Mouse (Mus musculus): Measurements from ENCODE around the gene Traf4. TPM values are rescaled to one million over a fixed set of nuclear protein-coding genes. Genes with fewer than 3 reads are reported as not detected.

Traf4 gene
- polyA plus RNA-seq (2015; fragmentation: Nextera tagmentation; extraction: Ambion mirVana), result 74.7 and 77.2 TPM in 2 replicates

DNA sequence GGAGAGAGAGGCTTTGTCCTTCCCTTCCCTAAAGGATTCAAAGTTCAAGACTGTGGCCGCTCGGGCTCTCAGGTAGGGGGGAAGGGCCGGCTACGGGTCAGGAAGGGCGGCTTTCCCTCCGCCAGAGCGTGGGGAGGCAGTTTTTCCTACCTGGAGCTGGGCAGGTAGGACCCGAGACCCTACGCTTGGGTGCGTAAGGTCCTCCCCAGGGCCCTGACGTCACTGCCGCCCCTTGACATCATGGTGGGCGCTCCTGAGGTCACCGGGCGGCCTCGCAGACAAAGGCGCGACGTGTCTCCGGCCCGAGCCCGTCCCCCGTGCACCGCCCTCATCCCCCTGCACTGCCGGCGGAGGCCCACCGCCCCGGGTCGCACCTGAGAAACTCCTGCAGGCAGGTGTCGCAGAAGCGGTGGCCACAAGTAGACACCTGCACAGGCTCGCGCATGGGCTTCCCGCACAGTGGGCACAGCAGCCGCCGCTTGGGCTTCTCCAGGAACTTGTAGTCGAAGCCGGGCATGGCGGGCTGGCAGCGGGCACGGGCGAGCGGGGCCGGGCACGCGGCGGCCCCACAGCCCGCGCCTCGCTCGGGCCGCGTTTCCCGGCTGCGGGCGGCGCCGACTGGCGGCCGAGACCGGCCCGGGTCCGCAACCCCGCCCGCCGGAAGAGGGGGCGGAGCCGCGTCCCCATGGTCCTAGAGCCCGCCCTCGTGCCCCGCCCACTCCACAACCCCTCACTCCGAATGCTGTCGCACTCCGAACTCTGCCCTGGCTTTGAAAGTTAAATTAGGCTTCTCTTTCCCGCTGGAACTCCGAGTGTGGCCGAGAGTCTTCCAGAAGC is at the start of gene Traf4:
Gene Traf4 (minus strand): TSS at position 666 of the 837 bp plus-strand sequence.
- Histone ChIP-seq H3K36me3 (peaks cover 18% of the 10 kb centered on the region), H3K9ac (peak within 1 kb of the TSS; percentile 93), H3K9me3 (no peaks in the 10 kb centered on the region), H3K27me3 (replicated peaks) (no peaks in the 10 kb centered on the region), H3K4me3 (replicated peaks) (peak within 1 kb of the TSS; percentile 83), H3K4me2 (replicated peaks) (peak within 1 kb of the TSS; percentile 95), H3K4me1 (replicated peaks) (peaks cover 45% of the 10 kb centered on the region), H3K27ac (peak within 1 kb of the TSS; percentile 97)
- WGBS, result under 1% methylated on average over 78 of the region's 78 CpGs
- ATAC-seq, result peak; percentile 85

DNA sequence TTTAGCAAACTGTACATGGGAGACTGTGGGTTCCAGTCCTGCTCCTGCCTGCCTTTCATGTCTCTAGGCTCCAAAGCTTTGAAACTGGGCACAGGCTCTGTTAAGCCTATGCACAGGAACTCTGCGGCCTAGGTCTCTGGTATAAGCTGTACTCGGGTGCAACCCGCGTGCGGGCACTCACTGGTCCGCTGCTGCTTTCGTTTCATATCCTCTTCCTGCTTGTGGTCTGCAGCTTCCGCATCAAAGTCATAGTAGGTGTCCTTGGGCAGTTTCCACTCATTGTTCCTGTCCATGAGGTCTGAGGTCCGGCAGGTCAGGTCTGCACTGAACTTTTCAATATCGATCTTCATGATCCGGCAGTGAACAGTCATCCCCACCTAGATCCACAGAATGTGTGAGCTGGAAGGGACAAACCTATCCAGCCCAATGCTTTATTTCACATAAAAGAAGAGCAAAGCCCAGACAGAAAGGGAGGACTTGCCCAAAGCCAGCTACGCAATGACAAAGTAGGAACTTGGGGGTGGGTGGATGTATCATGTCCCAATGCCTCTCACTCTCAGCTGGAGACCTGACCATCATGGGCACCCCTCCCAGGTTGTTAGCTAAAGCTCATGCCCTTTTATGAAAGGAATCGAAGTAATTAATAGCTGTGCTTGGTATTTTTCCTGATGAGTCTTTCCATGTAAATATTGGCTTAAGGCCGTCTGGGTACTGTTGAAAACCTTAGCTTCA is 47.9 kb upstream of the Traf4 start:
- 93% methylated on average over 14 of the region's 14 CpGs for whole genome bisulfite sequencing
- ATAC-seq, result no peak
- no peaks in the 10 kb centered on the region for H3K9me3 ChIP-seq
- H3K4me2 ChIP-seq (replicated peaks), result no peak overlapping the region
- H3K36me3 ChIP-seq, result peaks cover 69% of the 10 kb centered on the region
- no peak overlapping the region for H3K27ac ChIP-seq
- no peak overlapping the region for H3K4me3 ChIP-seq (replicated peaks)
- H3K9ac ChIP-seq, result no peak overlapping the region
- H3K4me1 ChIP-seq (replicated peaks), result no peaks in the 10 kb centered on the region
- no peaks in the 10 kb centered on the region for H3K27me3 ChIP-seq (replicated peaks)

GRCm38 (mm10) chr11:78211513-78211912 is 46.1 kb upstream of the Traf4 start:
- Histone ChIP-seq H3K9me3 (no peaks in the 10 kb centered on the region), H3K4me1 (replicated peaks) (no peaks in the 10 kb centered on the region), H3K4me3 (replicated peaks) (no peak overlapping the region), H3K4me2 (replicated peaks) (no peak overlapping the region), H3K27me3 (replicated peaks) (no peaks in the 10 kb centered on the region), H3K36me3 (peaks cover 71% of the 10 kb centered on the region), H3K9ac (no peak overlapping the region), H3K27ac (no peak overlapping the region)
- 81% methylated on average over 5 of the region's 5 CpGs for WGBS
- no peak for ATAC-seq

DNA sequence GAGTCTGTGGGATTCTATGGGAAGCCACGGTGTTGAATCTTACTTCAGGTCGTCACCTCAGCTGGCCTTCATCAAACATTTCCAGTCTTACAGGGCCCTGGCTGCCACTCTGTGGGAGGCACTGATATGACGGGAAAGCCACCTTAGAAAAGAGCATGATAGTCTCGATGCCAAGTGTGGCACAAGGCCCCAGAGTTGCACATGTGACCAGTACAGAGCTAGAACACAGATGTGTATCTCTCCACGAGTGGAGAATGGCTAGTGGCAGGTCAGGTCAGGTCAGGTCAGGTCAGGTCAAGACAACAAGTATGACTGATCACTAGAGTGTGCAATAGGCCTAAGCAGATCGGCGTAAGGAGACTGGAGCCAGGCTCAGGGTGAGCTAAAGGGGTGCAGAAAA is 45.2 kb upstream of the Traf4 start:
- WGBS, result 62% methylated on average over 7 of the region's 7 CpGs
- no peak for ATAC-seq

GRCm38 (mm10) chr11:78209886-78210285 is 44.5 kb upstream of the Traf4 start:
- Histone ChIP-seq H3K4me2 (replicated peaks) (no peak overlapping the region), H3K4me1 (replicated peaks) (peaks cover 9% of the 10 kb centered on the region; the same call in 1 of the 2 replicates), H3K27ac (no peak overlapping the region), H3K27me3 (replicated peaks) (no peaks in the 10 kb centered on the region), H3K4me3 (replicated peaks) (no peak overlapping the region), H3K36me3 (peaks cover 68% of the 10 kb centered on the region), H3K9me3 (no peaks in the 10 kb centered on the region), H3K9ac (no peak overlapping the region)
- 85% methylated on average over 6 of the region's 6 CpGs for WGBS
- ATAC-seq, result no peak

More for the DNA sequence above, 45.2 kb upstream of the Traf4 start:
- H3K27ac ChIP-seq, result no peak overlapping the region
- H3K4me2 ChIP-seq (replicated peaks), result no peak overlapping the region
- H3K27me3 ChIP-seq (replicated peaks), result no peaks in the 10 kb centered on the region
- no peaks in the 10 kb centered on the region for H3K9me3 ChIP-seq
- H3K4me3 ChIP-seq (replicated peaks), result no peak overlapping the region
- no peak overlapping the region for H3K9ac ChIP-seq
- H3K4me1 ChIP-seq (replicated peaks), result peaks cover 6% of the 10 kb centered on the region; the same call in 1 of the 2 replicates
- peaks cover 71% of the 10 kb centered on the region for H3K36me3 ChIP-seq

DNA sequence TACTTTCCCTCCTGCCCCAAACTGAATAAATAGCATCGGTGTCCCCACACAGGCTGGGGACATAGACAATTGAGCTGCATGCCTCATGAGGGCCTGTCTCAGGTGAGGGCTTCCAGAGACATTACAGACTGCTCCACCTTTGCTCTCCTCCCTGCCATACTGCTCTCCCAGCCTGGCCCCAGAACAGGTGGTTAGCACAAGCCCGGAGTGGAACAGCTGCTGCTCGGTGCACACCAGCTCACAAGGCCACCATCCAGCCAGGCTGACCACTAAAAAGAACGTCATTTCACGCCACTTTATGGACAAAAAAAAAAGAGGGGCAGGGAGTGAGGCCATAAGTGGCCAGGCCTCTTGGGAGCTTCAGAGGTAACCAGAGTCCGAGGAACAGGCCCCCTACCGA is 41.8 kb upstream of the Traf4 start:
- H3K9ac ChIP-seq, result no peak overlapping the region
- no peak for ATAC-seq
- no peaks in the 10 kb centered on the region for H3K27me3 ChIP-seq (replicated peaks)
- peaks cover 52% of the 10 kb centered on the region for H3K36me3 ChIP-seq
- H3K9me3 ChIP-seq, result no peaks in the 10 kb centered on the region
- H3K4me1 ChIP-seq (replicated peaks), result peaks cover 15% of the 10 kb centered on the region; the same call in 1 of the 2 replicates
- H3K4me2 ChIP-seq (replicated peaks), result no peak overlapping the region
- WGBS, result 88% methylated on average over 7 of the region's 7 CpGs
- H3K27ac ChIP-seq, result no peak overlapping the region
- no peak overlapping the region for H3K4me3 ChIP-seq (replicated peaks)

- no peaks in the 10 kb centered on the region for H3K27me3 ChIP-seq (replicated peaks)
- no peak overlapping the region for H3K4me2 ChIP-seq (replicated peaks)
- peaks cover 15% of the 10 kb centered on the region; the same call in 1 of the 2 replicates for H3K4me1 ChIP-seq (replicated peaks)
- no peak overlapping the region for H3K9ac ChIP-seq
- WGBS, result 58% methylated on average over 13 of the region's 13 CpGs
- H3K9me3 ChIP-seq, result no peaks in the 10 kb centered on the region
- peak; percentile 30; the same call in 1 of the 2 replicates for ATAC-seq
- H3K4me3 ChIP-seq (replicated peaks), result no peak overlapping the region
- peaks cover 48% of the 10 kb centered on the region for H3K36me3 ChIP-seq
- H3K27ac ChIP-seq, result no peak overlapping the region
Measured at GRCm38 (mm10) chr11:78205361-78206206, 40.2 kb upstream of the Traf4 start.

DNA sequence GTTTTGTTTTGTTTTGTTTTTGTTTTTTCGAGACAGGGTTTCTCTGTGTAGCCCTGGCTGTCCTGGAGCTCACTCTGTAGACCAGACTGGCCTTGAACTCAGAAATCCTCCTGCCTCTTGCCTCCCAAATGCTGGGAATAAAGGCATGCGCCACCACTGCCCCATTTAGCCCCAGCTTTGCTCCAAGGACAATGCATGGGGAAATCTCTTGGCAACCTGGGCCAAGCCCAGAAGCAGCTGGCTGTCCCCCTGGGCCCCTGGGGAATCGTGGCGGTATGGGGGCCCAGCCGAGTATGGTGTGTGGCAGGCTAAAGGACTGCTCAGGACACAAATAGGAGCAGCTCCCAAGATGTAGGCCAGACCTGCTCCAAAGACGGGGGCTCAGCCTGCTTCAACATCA is 38.9 kb upstream of the Traf4 start:
- WGBS, result 88% methylated on average over 6 of the region's 6 CpGs
- Histone ChIP-seq H3K4me1 (replicated peaks) (peaks cover 15% of the 10 kb centered on the region; the same call in 1 of the 2 replicates), H3K36me3 (peaks cover 40% of the 10 kb centered on the region), H3K27ac (no peak overlapping the region), H3K27me3 (replicated peaks) (no peaks in the 10 kb centered on the region), H3K4me2 (replicated peaks) (no peak overlapping the region), H3K4me3 (replicated peaks) (no peak overlapping the region), H3K9me3 (no peaks in the 10 kb centered on the region), H3K9ac (no peak overlapping the region)
- no peak for ATAC-seq

- ATAC-seq, result no peak
- Histone ChIP-seq H3K4me1 (replicated peaks) (peaks cover 15% of the 10 kb centered on the region; the same call in 1 of the 2 replicates), H3K36me3 (peaks cover 22% of the 10 kb centered on the region), H3K27ac (no peak overlapping the region), H3K9ac (no peak overlapping the region), H3K4me2 (replicated peaks) (no peak overlapping the region), H3K27me3 (replicated peaks) (no peaks in the 10 kb centered on the region), H3K9me3 (no peaks in the 10 kb centered on the region), H3K4me3 (replicated peaks) (no peak overlapping the region)
- 76% methylated on average over 3 of the region's 3 CpGs for WGBS
Measured at GRCm38 (mm10) chr11:78202372-78202771, 37.0 kb upstream of the Traf4 start.

DNA sequence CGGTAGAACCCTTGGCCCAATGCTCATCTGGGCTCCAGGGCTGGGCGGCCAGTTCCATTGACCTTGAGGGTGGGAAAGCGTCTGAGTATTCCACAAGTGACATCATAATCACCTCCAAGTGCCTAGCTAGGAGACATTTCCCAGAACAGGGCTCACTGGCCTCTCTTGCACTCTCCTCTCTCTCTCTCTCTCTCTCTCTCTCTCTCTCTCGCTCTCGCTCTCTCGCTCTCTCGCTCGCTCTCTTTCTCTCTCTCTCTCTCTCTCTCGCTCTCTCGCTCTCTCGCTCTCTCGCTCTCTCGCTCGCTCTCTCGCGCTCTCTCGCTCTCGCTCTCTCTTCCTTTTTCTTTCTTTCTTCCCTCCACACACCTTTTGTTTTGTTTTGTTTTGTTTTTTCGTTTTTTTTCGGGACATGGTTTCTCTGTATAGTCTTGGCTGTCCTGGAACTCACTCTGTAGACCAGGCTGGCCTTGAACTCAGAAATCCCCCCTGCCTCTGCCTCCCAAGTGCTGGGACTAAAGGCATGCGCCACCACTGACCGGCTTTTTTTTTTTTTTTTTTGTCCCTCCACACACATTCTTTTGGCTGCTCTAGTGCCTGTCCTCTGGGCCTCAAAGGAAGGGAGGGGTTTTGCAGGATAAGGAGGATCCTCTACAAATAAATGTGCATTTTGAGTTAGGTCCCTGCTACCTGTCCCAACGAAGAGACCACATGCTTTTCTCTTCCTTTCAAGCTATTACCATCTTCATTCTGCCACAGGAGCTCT is 29.9 kb upstream of the Traf4 start:
- Histone ChIP-seq H3K4me3 (replicated peaks) (peak overlapping the region; percentile 50), H3K27ac (no peak overlapping the region; the same call in 1 of the 2 replicates), H3K36me3 (peaks cover 14% of the 10 kb centered on the region; the same call in 1 of the 2 replicates), H3K9me3 (no peaks in the 10 kb centered on the region), H3K27me3 (replicated peaks) (no peaks in the 10 kb centered on the region), H3K9ac (peak overlapping the region; percentile 38), H3K4me2 (replicated peaks) (peak overlapping the region; percentile 67), H3K4me1 (replicated peaks) (peaks cover 14% of the 10 kb centered on the region)
- no peak; the same call in 1 of the 2 replicates for ATAC-seq
- WGBS, result 54% methylated on average over 23 of the region's 23 CpGs

DNA sequence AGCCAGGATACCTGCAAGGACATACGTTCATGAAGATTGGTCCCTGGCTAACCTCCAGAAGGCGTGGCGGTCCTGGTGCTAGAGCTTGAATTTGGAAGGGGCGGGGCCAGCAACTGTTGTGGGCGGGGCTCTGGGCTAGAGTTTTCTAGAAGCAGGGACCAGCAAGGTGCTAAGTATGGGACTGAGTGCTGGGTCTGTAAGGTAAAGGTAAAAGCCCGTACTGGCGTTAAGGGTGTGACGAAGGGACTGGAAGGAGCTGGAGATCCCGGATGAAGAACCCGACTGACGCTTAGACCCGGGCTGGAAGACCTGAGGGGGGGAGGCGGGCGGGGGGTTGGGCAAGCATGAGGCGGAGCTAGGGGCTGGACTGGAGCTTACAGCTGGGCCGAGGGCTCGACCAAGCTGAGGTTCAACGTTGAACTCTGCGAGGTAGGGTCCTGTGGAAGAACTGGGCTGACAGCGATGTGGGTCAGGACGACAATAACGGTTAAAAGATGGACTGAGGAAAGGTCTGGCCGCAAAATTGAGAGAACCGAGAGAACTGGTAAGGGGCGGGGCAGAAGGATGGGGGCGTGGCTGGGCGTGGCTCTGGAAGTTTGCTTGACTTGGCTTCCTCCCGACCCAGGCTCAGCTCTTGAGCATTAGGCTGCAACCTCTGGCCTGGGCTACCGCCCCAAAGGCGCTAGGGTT is 29.2 kb upstream of the Traf4 start:
- WGBS, result 4% methylated on average over 30 of the region's 30 CpGs
- ATAC-seq, result peak; percentile 86
- Histone ChIP-seq H3K4me1 (replicated peaks) (peaks cover 19% of the 10 kb centered on the region), H3K9ac (peak overlapping the region; percentile 38), H3K4me2 (replicated peaks) (peak overlapping the region; percentile 67), H3K36me3 (peaks cover 14% of the 10 kb centered on the region; the same call in 1 of the 2 replicates), H3K4me3 (replicated peaks) (peak overlapping the region; percentile 50), H3K9me3 (no peaks in the 10 kb centered on the region), H3K27ac (no peak overlapping the region; the same call in 1 of the 2 replicates), H3K27me3 (replicated peaks) (no peaks in the 10 kb centered on the region)
